Mouse (Mus musculus) stomach, embryonic 16.5 days (tissue): ENCODE data around the gene Cyp51. TPM values are rescaled to one million over a fixed set of nuclear protein-coding genes. Genes with fewer than 3 reads are reported as not detected.

ENCODE experiments used
- ATAC-seq: fragments of 200-750 bp; cut with Nextera tagmentation; 2 replicates; pipeline ENCODE4 v1.8.0; 2017; ENCODE audit warnings: moderate number of reproducible peaks, moderate TSS enrichment; ENCODE audit not compliant: insufficient read depth, low FRiP score
- H3K27ac ChIP-seq: fragments of 300-500 bp; sonication (generic); 2 replicates; pipeline ENCODE4 v1.5.1; 2014; ENCODE audit warnings: low read length
- H3K27me3 ChIP-seq: fragments of 300-500 bp; sonication (generic); 2 replicates; pipeline ENCODE4 v1.6.1; 2014; ENCODE audit warnings: low read length, control low read depth, mixed read lengths; ENCODE audit not compliant: control insufficient read depth, insufficient read depth
- H3K36me3 ChIP-seq: fragments of 300-500 bp; sonication (generic); 2 replicates; pipeline ENCODE4 v1.6.1; 2014; ENCODE audit warnings: low read length; ENCODE audit not compliant: control insufficient read depth, insufficient read depth
- H3K4me1 ChIP-seq: fragments of 300-500 bp; sonication (generic); 2 replicates; pipeline ENCODE4 v1.6.1; 2014; ENCODE audit warnings: low read length, control low read depth, mixed read lengths; ENCODE audit not compliant: control insufficient read depth, insufficient read depth
- H3K4me2 ChIP-seq: fragments of 300-500 bp; sonication (generic); 2 replicates; pipeline ENCODE4 v1.6.1; 2014; ENCODE audit warnings: low read depth, low read length, mixed read lengths
- H3K4me3 ChIP-seq: fragments of 300-500 bp; sonication (generic); replicated peaks from 2 replicates; pipeline ENCODE4 v1.5.1; 2014; ENCODE audit warnings: mild to moderate bottlenecking, low read length
- H3K9ac ChIP-seq: fragments of 300-500 bp; sonication (generic); 2 replicates; pipeline ENCODE4 v1.6.1; 2014; ENCODE audit warnings: low read length
- H3K9me3 ChIP-seq: fragments of 300-500 bp; sonication (generic); replicated peaks from 2 replicates; pipeline ENCODE4 v1.6.1; 2016; ENCODE audit warnings: low read length, control low read depth; ENCODE audit not compliant: control insufficient read depth
- WGBS: fragments of 180-500 bp; shearing (Covaris S2); extraction: QIAGEN DNeasy Blood & Tissue Kit; methylation state at CpG from one replicate; pipeline ENCODE4 v1.1.7; 2014; 5-methylcytosine and 5-hydroxymethylcytosine counted together
- polyA plus RNA-seq: library from polyadenylated mRNA; unstranded; fragments of >200 nt; fragmentation: Nextera tagmentation; extraction: Ambion mirVana; gene quantifications from 2 replicates; pipeline ENCODE4 v1.2.1, GENCODE M21; 2015

The Cyp51 gene
- polyA plus RNA-seq, 1 experiment from 2014 or later: 87.3 TPM

GRCm38 (mm10) chr5:4040372-4040771 lies 64.2 kb downstream of the Cyp51 start:
- H3K9ac ChIP-seq: no peak overlapping the region
- no peaks in the 10 kb centered on the region for H3K9me3 ChIP-seq
- peaks cover 14% of the 10 kb centered on the region for H3K36me3 ChIP-seq
- no peaks in the 10 kb centered on the region for H3K27me3 ChIP-seq
- H3K4me2 ChIP-seq: no peak overlapping the region
- H3K4me1 ChIP-seq: no peaks in the 10 kb centered on the region
- H3K4me3 ChIP-seq: no peak overlapping the region
- ATAC-seq: no peak
- H3K27ac ChIP-seq: no peak overlapping the region
- WGBS: 92% methylated on average over 6 of the region's 6 CpGs

- Histone ChIP-seq H3K4me2 (no peak overlapping the region), H3K36me3 (peaks cover 20% of the 10 kb centered on the region), H3K27me3 (no peaks in the 10 kb centered on the region), H3K4me1 (no peaks in the 10 kb centered on the region), H3K27ac (no peak overlapping the region), H3K9me3 (no peaks in the 10 kb centered on the region), H3K4me3 (no peak overlapping the region), H3K9ac (no peak overlapping the region)
- no peak for ATAC-seq
- 83% methylated on average over 8 of the region's 8 CpGs for WGBS
Observed at GRCm38 (mm10) chr5:4039351-4039750, 65.2 kb downstream of the Cyp51 start.

- 92% methylated on average over 9 of the region's 9 CpGs for WGBS
- peaks cover 18% of the 10 kb centered on the region for H3K36me3 ChIP-seq
Observed at GRCm38 (mm10) chr5:4036686-4037085, 67.9 kb downstream of the Cyp51 start.

GRCm38 (mm10) chr5:4031846-4032245 lies 72.7 kb downstream of the Cyp51 start:
- Histone ChIP-seq H3K9ac (no peak overlapping the region), H3K9me3 (no peaks in the 10 kb centered on the region), H3K36me3 (peaks cover 12% of the 10 kb centered on the region), H3K4me1 (no peaks in the 10 kb centered on the region), H3K27ac (no peak overlapping the region), H3K4me3 (no peak overlapping the region), H3K27me3 (no peaks in the 10 kb centered on the region), H3K4me2 (no peak overlapping the region)
- 72% methylated on average over 4 of the region's 4 CpGs for WGBS
- no peak for ATAC-seq

More at GRCm38 (mm10) chr5:4036686-4037085, 67.9 kb downstream of the Cyp51 start:
- no peak overlapping the region for H3K4me2 ChIP-seq
- no peak for ATAC-seq
- no peak overlapping the region for H3K27ac ChIP-seq
- H3K27me3 ChIP-seq: no peaks in the 10 kb centered on the region
- H3K4me3 ChIP-seq: no peak overlapping the region
- H3K4me1 ChIP-seq: no peaks in the 10 kb centered on the region
- H3K9me3 ChIP-seq: no peaks in the 10 kb centered on the region
- H3K9ac ChIP-seq: no peak overlapping the region

Other genes starting within 250 kb of the Cyp51 start
- gene Mterf1a, start 210.8 kb downstream of the Cyp51 start, polyA plus RNA-seq: 8.9 and 9.1 TPM in 2 replicates
- gene Akap9, start 176.7 kb downstream of the Cyp51 start, polyA plus RNA-seq: 123 and 137 TPM in 2 replicates
- gene Mterf1b, start 87.6 kb upstream of the Cyp51 start, polyA plus RNA-seq: 2.8 and 3.2 TPM in 2 replicates